Mouse (Mus musculus): ENCODE results near the gene Ppp1r15a.
A peak's percentile ranks its signal among the peaks of the same experiment; 100 is the strongest.
"Not testable (repeated sequence)": the region's sequence is repeated elsewhere in the genome, so short reads cannot be mapped to it uniquely, and the experiment has no call there.

Gene Ppp1r15a

GRCm38 (mm10) chr7:45551512-45551883 is 25.4 kb upstream of the Ppp1r15a start:
- no peak for DNase-seq (ENCODE audit: low spot score)

GRCm38 (mm10) chr7:45550821-45551511 is 24.9 kb upstream of the Ppp1r15a start:
- no peak for DNase-seq (ENCODE audit: low spot score)

- DNase-seq (ENCODE audit: low spot score) = no peak
Observed at GRCm38 (mm10) chr7:45549641-45550436, 23.8 kb upstream of the Ppp1r15a start.

GRCm38 (mm10) chr7:45544525-45544924 is 18.5 kb upstream of the Ppp1r15a start:
- DNase-seq (ENCODE audit: low spot score) = no peak

GRCm38 (mm10) chr7:45540213-45540612 is 14.1 kb upstream of the Ppp1r15a start:
- no peak for DNase-seq (ENCODE audit: low spot score)

GRCm38 (mm10) chr7:45539095-45539494 is 13.0 kb upstream of the Ppp1r15a start:
- no peak for DNase-seq (ENCODE audit: low spot score)

GRCm38 (mm10) chr7:45538163-45539041 is 12.3 kb upstream of the Ppp1r15a start:
- DNase-seq (ENCODE audit: low spot score) = peak; percentile 81

- DNase-seq (ENCODE audit: low spot score) = no peak
Observed at GRCm38 (mm10) chr7:45537602-45538001, 11.5 kb upstream of the Ppp1r15a start.

- no peak for DNase-seq (ENCODE audit: low spot score)
Observed at GRCm38 (mm10) chr7:45535676-45536075, 9.6 kb upstream of the Ppp1r15a start.

- DNase-seq (ENCODE audit: low spot score) = no peak
Observed at GRCm38 (mm10) chr7:45530643-45531042, 4.6 kb upstream of the Ppp1r15a start.

- no peak for DNase-seq (ENCODE audit: low spot score)
Observed at GRCm38 (mm10) chr7:45529461-45529860, 3.4 kb upstream of the Ppp1r15a start.

GRCm38 (mm10) chr7:45527169-45527568 is 1.1 kb upstream of the Ppp1r15a start:
- DNase-seq (ENCODE audit: low spot score) = not testable (repeated sequence)

- peak; percentile 30 for DNase-seq (ENCODE audit: low spot score)
Observed at GRCm38 (mm10) chr7:45526474-45527120, 529 bp upstream of the Ppp1r15a start.

- peak; percentile 42 for DNase-seq (ENCODE audit: low spot score)
Observed at GRCm38 (mm10) chr7:45524841-45525621, 1.0 kb downstream of the Ppp1r15a start.

GRCm38 (mm10) chr7:45523678-45524170 is 2.3 kb downstream of the Ppp1r15a start:
- no peak for DNase-seq (ENCODE audit: low spot score)

GRCm38 (mm10) chr7:45522957-45523676 is 3.0 kb downstream of the Ppp1r15a start:
- DNase-seq (ENCODE audit: low spot score) = no peak

- DNase-seq (ENCODE audit: low spot score) = no peak
Observed at GRCm38 (mm10) chr7:45522194-45522752, 3.8 kb downstream of the Ppp1r15a start.

GRCm38 (mm10) chr7:45521728-45522184 is 4.3 kb downstream of the Ppp1r15a start:
- peak; percentile 97 for DNase-seq (ENCODE audit: low spot score)

GRCm38 (mm10) chr7:45520605-45521004 is 5.5 kb downstream of the Ppp1r15a start:
- DNase-seq (ENCODE audit: low spot score) = no peak

Data from embryo, embryonic 10.5 days (tissue).